Mouse (Mus musculus): ENCODE measurements around the gene Taf12.

- TF ChIP-seq CTCF (IDR thresholded peaks at IDR 0.05; ENCODE audit: low read depth), result no peak
- no peak for TF ChIP-seq EP300 (IDR thresholded peaks at IDR 0.05; ENCODE audit: low read depth)
Measured at GRCm38 (mm10) chr4:132259248-132259647, 14.9 kb upstream of the Taf12 start.

Measured in liver, postnatal 0 days (tissue).